17 mouse cellular contexts compared by ENCODE assay signal in the genomic region with DNA sequence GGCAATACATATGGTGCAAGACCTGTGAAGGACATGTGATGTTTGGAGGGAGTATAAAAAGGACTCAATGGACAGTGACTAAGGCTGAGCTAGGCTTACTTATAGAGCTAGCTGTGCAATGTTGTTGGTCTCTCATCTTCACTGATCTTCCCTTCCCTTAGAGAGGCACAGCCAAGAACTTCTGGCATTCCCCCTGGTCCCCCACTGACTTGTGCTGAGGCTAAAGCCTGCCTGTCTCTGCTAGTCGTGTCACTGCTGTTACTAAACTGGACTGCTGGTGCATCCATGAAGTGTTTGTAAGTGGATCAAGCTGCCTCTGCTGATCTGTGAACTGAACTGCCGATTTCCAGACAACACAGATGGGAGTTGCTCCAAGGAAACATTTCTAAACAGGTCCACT.
DNase-seq lines count a peak whose midpoint lies in the region; TF ChIP-seq lines count a peak whose summit lies in the region.
"Had no signal": no experiment of that assay in that cellular context is flagged by ENCODE, and none has a peak within 500 bp of the region (broad histone marks: within the 10 kb centered on the region; RNA-seq: fewer than 3 reads in every experiment).

No protein-coding gene starts in this region.

- no peak overlapping the region for H3K4me3 ChIP-seq in cerebellum, adult 2 months (replicated peaks; ENCODE audit: insufficient read depth, low read depth, low read length)
- H3K4me3 ChIP-seq: embryonic facial prominence, embryonic 15.5 days; erythroblast, embryonic 14.5 days; forebrain, embryonic 10.5 days; gastrocnemius, adult 2 months; heart, embryonic 13.5 days had no signal

- intact Hi-C loops in left cerebral cortex, postnatal 4 days (cut with DNase I): no loop called here

- no peak for TF ChIP-seq POLR2A in cerebellum, adult 2 months (IDR thresholded peaks at IDR 0.05; ENCODE audit: borderline replicate concordance, insufficient read depth, low read length)

- DNase-seq in left cerebral cortex, postnatal 4 days: peak; percentile 32
- no peak for DNase-seq in left cerebral cortex, adult 8-10 months (ENCODE audit: low spot score in 2 of 2)
- peak; percentile 36 for DNase-seq in brain, adult 2 months (ENCODE audit: low read depth, low spot score)
- peak; percentile 57 to 60 for DNase-seq in cerebellum, adult 2 months
- DNase-seq in cerebellum, postnatal 10 days: peak; percentile 72 to 84
- DNase-seq in c-Kit-positive CD71-positive TER-119-positive erythroid progenitor cells, embryonic 14.5 days (ENCODE audit: low spot score): no peak
- no peak for DNase-seq in MN1 (ENCODE audit: low spot score)
- no peak for DNase-seq in urinary bladder, adult 18-20 months (ENCODE audit: low spot score in 2 of 2)
- DNase-seq: adrenal gland, postnatal 14 days; gastrocnemius, adult 2 months; gastrocnemius, postnatal 25 days; heart, adult 11 months; heart, postnatal 36 days had no signal

- H3K27me3 ChIP-seq in cerebellum, adult 2 months (ENCODE audit: control insufficient read depth, insufficient read depth, low read length): no peaks in the 10 kb centered on the region
- H3K27me3 ChIP-seq: embryonic facial prominence, embryonic 15.5 days; heart, embryonic 13.5 days had no signal

- no peak for TF ChIP-seq CTCF in cerebellum, adult 2 months (IDR thresholded peaks at IDR 0.05; ENCODE audit: borderline replicate concordance, insufficient read depth, low read depth, low read length)

- 8% methylated on average over 2 of the region's 2 CpGs for WGBS in cerebellum, adult 2 months

- peaks cover 3% of the 10 kb centered on the region; the same call in 1 of the 2 replicates for H3K4me1 ChIP-seq in cerebellum, adult 2 months (ENCODE audit: control insufficient read depth, insufficient read depth, low read length)
- H3K4me1 ChIP-seq: embryonic facial prominence, embryonic 15.5 days; forebrain, embryonic 10.5 days; heart, embryonic 13.5 days had no signal

- H3K27ac ChIP-seq in cerebellum, adult 2 months (ENCODE audit: insufficient read depth, low read length): no peak overlapping the region
- H3K27ac ChIP-seq: embryonic facial prominence, embryonic 15.5 days; forebrain, embryonic 10.5 days; gastrocnemius, adult 2 months; heart, embryonic 13.5 days had no signal

Comparison
In these comparisons a context has a peak if more than half of its experiments do, and no peak if none do; other contexts are left out.
1. DNase-seq: peak in left cerebral cortex, postnatal 4 days (single experiment), brain, adult 2 months (single experiment), cerebellum, adult 2 months (2 of 2) and cerebellum, postnatal 10 days (2 of 2); none in left cerebral cortex, adult 8-10 months (0 of 2), c-Kit-positive CD71-positive TER-119-positive erythroid progenitor cells, embryonic 14.5 days (single experiment), MN1 (single experiment) and urinary bladder, adult 18-20 months (0 of 2).